Mouse (Mus musculus) liver, postnatal 0 days (tissue): ENCODE results near the gene Ssh3.

Experiments
- CTCF ChIP-seq: sonication (generic); IDR thresholded peaks from 2 replicates; pipeline ENCODE4 v1.5.1; 2016; ENCODE audit warnings: antibody characterized with exemption, low read depth
- EP300 ChIP-seq: IDR thresholded peaks from 2 replicates; pipeline ENCODE4 v1.6.1; 2016; ENCODE audit warnings: antibody characterized with exemption, low read depth, mild to moderate bottlenecking

DNA sequence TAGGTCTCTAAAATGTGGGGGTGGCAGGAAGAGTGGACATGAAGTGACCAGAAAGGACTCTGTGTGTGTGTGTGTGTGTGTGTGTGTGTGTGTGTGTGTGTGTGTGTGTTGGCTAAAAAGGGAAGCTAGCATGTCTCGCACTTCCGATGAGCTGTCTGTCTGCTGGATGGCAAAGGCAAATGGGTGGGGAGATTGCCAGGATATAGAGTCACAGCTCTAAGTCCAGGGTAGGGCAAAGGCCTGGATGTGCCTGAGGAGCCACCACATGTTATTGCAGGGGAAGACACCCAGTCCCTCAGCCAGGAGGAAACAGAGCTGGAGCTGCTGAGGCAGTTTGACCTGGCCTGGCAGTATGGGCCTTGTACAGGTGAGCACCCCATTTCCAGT, 36.8 kb downstream of the Ssh3 start:
- TF ChIP-seq CTCF (no peak), EP300 (no peak)
